ENCODE assay signal across 14 mouse cellular contexts in genomic region chr3:8721628-8722594, GRCm38 (mm10).
DNase-seq lines count a peak whose midpoint lies in the region; ATAC-seq and TF ChIP-seq lines count a peak whose summit lies in the region.
"Had no signal": no experiment of that assay in that cellular context is flagged by ENCODE, and none has a peak within 500 bp of the region (broad histone marks: within the 10 kb centered on the region; RNA-seq: fewer than 3 reads in every experiment).

No protein-coding gene starts in this region.

- no peak for TF ChIP-seq POLR2A in MEL (IDR thresholded peaks at IDR 0.05; ENCODE audit: control insufficient read depth in 1 of 2, insufficient read depth in 1 of 2, low read depth in 1 of 2, low read length in 2 of 2, poor library complexity in 1 of 2)

- no peaks in the 10 kb centered on the region for H3K79me2 ChIP-seq in MEL (ENCODE audit: control insufficient read depth, insufficient read depth, low read length, poor library complexity)

- peak overlapping the region; percentile 55 for H3K27ac ChIP-seq in heart, embryonic 13.5 days (replicated peaks)
- no peak overlapping the region for H3K27ac ChIP-seq in MEL (ENCODE audit: control insufficient read depth, low read depth, low read length)
- peak overlapping the region; percentile 62; the same call in 1 of the 2 replicates for H3K27ac ChIP-seq in embryonic facial prominence, embryonic 10.5 days (replicated peaks)
- H3K27ac ChIP-seq in liver, embryonic 14.5 days = no peak overlapping the region
- H3K27ac ChIP-seq: hindbrain, embryonic 15.5 days; midbrain, embryonic 12.5 days; stomach, postnatal 0 days had no signal

- TF ChIP-seq EP300 in MEL (IDR thresholded peaks at IDR 0.05; ENCODE audit: low read depth in 1 of 2, low read length in 2 of 2) = 0 out of 4 replicates have a peak, but pooled peaks of 1 of the 2 experiments have one; percentile 8
- TF ChIP-seq EP300 in liver, embryonic 14.5 days (IDR thresholded peaks at IDR 0.05; ENCODE audit: low read depth) = no peak; the same call in 1 of the 2 replicates

- WGBS in heart, embryonic 13.5 days = 42% methylated on average over 4 of the region's 4 CpGs
- 58% methylated on average over 4 of the region's 4 CpGs for WGBS in embryonic facial prominence, embryonic 10.5 days
- 35% methylated on average over 4 of the region's 4 CpGs for WGBS in liver, embryonic 14.5 days (ENCODE audit: insufficient replicate concordance)

- H3K9ac ChIP-seq in heart, embryonic 13.5 days = no peak overlapping the region
- no peak overlapping the region for H3K9ac ChIP-seq in MEL (ENCODE audit: control insufficient read depth, low read depth, low read length, poor library complexity, severe bottlenecking)
- no peak overlapping the region for H3K9ac ChIP-seq in liver, embryonic 14.5 days (replicated peaks)
- H3K9ac ChIP-seq: hindbrain, embryonic 15.5 days; midbrain, embryonic 12.5 days had no signal

- no peak for TF ChIP-seq RAD21 in MEL (IDR thresholded peaks at IDR 0.05; ENCODE audit: low read depth, low read length)

- H3K4me3 ChIP-seq in heart, embryonic 13.5 days = no peak overlapping the region
- no peak overlapping the region for H3K4me3 ChIP-seq in MEL (ENCODE audit: control insufficient read depth in 1 of 2, insufficient read depth in 1 of 2, low read depth in 2 of 2, low read length in 2 of 2)
- no peak overlapping the region for H3K4me3 ChIP-seq in embryonic facial prominence, embryonic 10.5 days
- H3K4me3 ChIP-seq in liver, embryonic 14.5 days (ENCODE audit: insufficient read depth in 1 of 2, low read depth in 2 of 2, low read length in 2 of 2) = no peak overlapping the region
- H3K4me3 ChIP-seq: hindbrain, embryonic 15.5 days; midbrain, embryonic 12.5 days had no signal

- H3K27me3 ChIP-seq in heart, embryonic 13.5 days (replicated peaks) = no peaks in the 10 kb centered on the region
- no peaks in the 10 kb centered on the region; a peak in 2 of 4 replicates for H3K27me3 ChIP-seq in MEL (ENCODE audit: control insufficient read depth in 1 of 2, insufficient read depth in 2 of 2, low read length in 2 of 2)
- H3K27me3 ChIP-seq in embryonic facial prominence, embryonic 10.5 days (replicated peaks; ENCODE audit: low read depth, poor library complexity, severe bottlenecking) = peaks cover 12% of the 10 kb centered on the region; the same call in 1 of the 2 replicates
- peaks cover 5% of the 10 kb centered on the region; the same call in 1 of the 2 replicates for H3K27me3 ChIP-seq in liver, embryonic 14.5 days (ENCODE audit: control insufficient read depth, insufficient read depth, low read length)
- H3K27me3 ChIP-seq: hindbrain, embryonic 15.5 days had no signal

- DNase-seq in heart, postnatal 14 days = no peak
- DNase-seq in MEL (ENCODE audit: low read depth, low spot score) = peak; percentile 44
- peak; percentile 42 for DNase-seq in embryonic facial prominence, embryonic 10.5 days (ENCODE audit: low spot score)
- peak in 1 of 3 experiments; percentile 14 for DNase-seq in liver, embryonic 14.5 days (ENCODE audit: low read depth in 3 of 3, low spot score in 3 of 3)
- DNase-seq in layer of hippocampus, adult 18-20 months (ENCODE audit: low spot score in 2 of 2) = no peak
- no peak for DNase-seq in layer of hippocampus, adult 11-12 months (ENCODE audit: low spot score)
- no peak for DNase-seq in adipocyte (ENCODE audit: low spot score)
- DNase-seq: cerebellum, adult 11-12 months; heart, adult 18-20 months; kidney, adult 8-10 months had no signal

- ATAC-seq in heart, embryonic 13.5 days (ENCODE audit: extremely low read depth, insufficient number of reproducible peaks, low FRiP score, low TSS enrichment) = no peak
- ATAC-seq in liver, embryonic 14.5 days (ENCODE audit: insufficient read depth) = peak; percentile 74

- TF ChIP-seq CTCF in MEL (IDR thresholded peaks at IDR 0.05 in 2 of 3, conservative IDR thresholded peaks at IDR 0.05 in 1 of 3; ENCODE audit: control insufficient read depth in 1 of 3, insufficient read depth in 1 of 3, low read depth in 2 of 3, low read length in 3 of 3, poor library complexity in 1 of 3, severe bottlenecking in 1 of 3) = no peak
- no peak for TF ChIP-seq CTCF in liver, embryonic 14.5 days (IDR thresholded peaks at IDR 0.05; ENCODE audit: low read depth)

- intact Hi-C loops in heart, postnatal 14 days (cut with DNase I) = no loop called here

- no peaks in the 10 kb centered on the region for H3K36me3 ChIP-seq in heart, embryonic 13.5 days
- H3K36me3 ChIP-seq in MEL (ENCODE audit: control insufficient read depth in 1 of 2, insufficient read depth in 2 of 2, low read length in 2 of 2) = peaks cover 0 to 5% of the 10 kb centered on the region in 2 experiments; a peak in 1 of 4 replicates
- H3K36me3 ChIP-seq in embryonic facial prominence, embryonic 10.5 days (replicated peaks) = no peaks in the 10 kb centered on the region
- no peaks in the 10 kb centered on the region for H3K36me3 ChIP-seq in liver, embryonic 14.5 days (replicated peaks; ENCODE audit: control insufficient read depth, insufficient read depth, low read depth)
- H3K36me3 ChIP-seq: hindbrain, embryonic 15.5 days; midbrain, embryonic 12.5 days had no signal

- H3K4me1 ChIP-seq in heart, embryonic 13.5 days = peaks cover 41% of the 10 kb centered on the region
- H3K4me1 ChIP-seq in MEL (ENCODE audit: control insufficient read depth in 1 of 2, insufficient read depth in 2 of 2, low read length in 2 of 2) = peaks cover 0 to 7% of the 10 kb centered on the region in 2 experiments; a peak in 3 of 4 replicates
- H3K4me1 ChIP-seq in embryonic facial prominence, embryonic 10.5 days = peaks cover 74% of the 10 kb centered on the region
- peaks cover 4 to 12% of the 10 kb centered on the region in 2 experiments; a peak in 3 of 4 replicates for H3K4me1 ChIP-seq in liver, embryonic 14.5 days (replicated peaks; ENCODE audit: control insufficient read depth in 2 of 2, insufficient read depth in 2 of 2, low read length in 1 of 2)

- H3K4me2 ChIP-seq in heart, embryonic 13.5 days = no peak overlapping the region
- no peak overlapping the region for H3K4me2 ChIP-seq in liver, embryonic 14.5 days (ENCODE audit: low read depth)
- H3K4me2 ChIP-seq: hindbrain, embryonic 15.5 days; midbrain, embryonic 12.5 days had no signal

- H3K9me3 ChIP-seq in heart, embryonic 13.5 days = no peaks in the 10 kb centered on the region
- no peaks in the 10 kb centered on the region for H3K9me3 ChIP-seq in MEL (replicated peaks; ENCODE audit: insufficient read depth, low read length)
- no peaks in the 10 kb centered on the region for H3K9me3 ChIP-seq in embryonic facial prominence, embryonic 10.5 days
- no peaks in the 10 kb centered on the region for H3K9me3 ChIP-seq in liver, embryonic 14.5 days (ENCODE audit: control insufficient read depth, low read length)
- H3K9me3 ChIP-seq: hindbrain, embryonic 15.5 days; midbrain, embryonic 12.5 days had no signal

TF ChIP-seq in MEL, 35 proteins besides CTCF, POLR2A, EP300 and RAD21:
- no peak for TF ChIP-seq USF1 (IDR thresholded peaks at IDR 0.05; ENCODE audit: low read depth, low read length)
- peak; percentile 37 for TF ChIP-seq ETS1 (IDR thresholded peaks at IDR 0.05; ENCODE audit: low read depth, low read length)
- no peak for TF ChIP-seq MXI1 (IDR thresholded peaks at IDR 0.05; ENCODE audit: low read depth, low read length)
- TF ChIP-seq TCF12 (IDR thresholded peaks at IDR 0.05; ENCODE audit: low read depth, low read length) = 0 out of 2 replicates have a peak, but pooled peaks have one; percentile 2
- TF ChIP-seq ELF1 (IDR thresholded peaks at IDR 0.05; ENCODE audit: low read depth, low read length) = no peak
- 0 out of 2 replicates have a peak, but pooled peaks have one; percentile 44 for TF ChIP-seq SIN3A (IDR thresholded peaks at IDR 0.05; ENCODE audit: low read length)
- no peak for TF ChIP-seq ZKSCAN1 (IDR thresholded peaks at IDR 0.05; ENCODE audit: low read depth, low read length)

Comparison
In these comparisons a context has a peak if more than half of its experiments do, and no peak if none do; other contexts are left out.
1. H3K27ac ChIP-seq: peak in heart, embryonic 13.5 days (single experiment) and embryonic facial prominence, embryonic 10.5 days (single experiment); none in MEL (single experiment) and liver, embryonic 14.5 days (single experiment).
2. DNase-seq: peak in MEL (single experiment) and embryonic facial prominence, embryonic 10.5 days (single experiment); none in heart, postnatal 14 days (0 of 2), layer of hippocampus, adult 18-20 months (0 of 2), layer of hippocampus, adult 11-12 months (single experiment) and adipocyte (single experiment).